ENCODE assay signal across 23 mouse cellular contexts in genomic region chr2:147830551-147830950, GRCm38 (mm10).
"Had no signal": no experiment of that assay in that cellular context is flagged by ENCODE, and none has a peak within 500 bp of the region (broad histone marks: within the 10 kb centered on the region; RNA-seq: fewer than 3 reads in every experiment).

No protein-coding gene starts in this region.

- H3K9ac ChIP-seq: limb, embryonic 12.5 days; limb, embryonic 15.5 days; liver, embryonic 14.5 days; lung, embryonic 15.5 days; midbrain, embryonic 12.5 days; midbrain, embryonic 15.5 days had no signal

- H3K9me3 ChIP-seq: limb, embryonic 12.5 days; limb, embryonic 15.5 days; lung, embryonic 15.5 days; megakaryocyte, embryonic 14.5 days; midbrain, embryonic 12.5 days; midbrain, embryonic 15.5 days had no signal

- H3K4me3 ChIP-seq: limb, embryonic 12.5 days; limb, embryonic 15.5 days; lung, embryonic 15.5 days; megakaryocyte, embryonic 14.5 days; midbrain, embryonic 12.5 days; midbrain, embryonic 15.5 days; myocyte had no signal

- H3K27ac ChIP-seq: kidney, postnatal 0 days; limb, embryonic 12.5 days; limb, embryonic 15.5 days; liver, embryonic 14.5 days; lung, embryonic 15.5 days; midbrain, embryonic 12.5 days; midbrain, embryonic 15.5 days; stomach, postnatal 0 days had no signal

- H3K4me2 ChIP-seq: limb, embryonic 12.5 days; limb, embryonic 15.5 days; lung, embryonic 15.5 days; midbrain, embryonic 12.5 days; midbrain, embryonic 15.5 days had no signal

- H3K4me1 ChIP-seq: limb, embryonic 12.5 days; limb, embryonic 15.5 days; lung, embryonic 15.5 days; megakaryocyte, embryonic 14.5 days; midbrain, embryonic 12.5 days; midbrain, embryonic 15.5 days had no signal

- H3K36me3 ChIP-seq: limb, embryonic 12.5 days; limb, embryonic 15.5 days; lung, embryonic 15.5 days; midbrain, embryonic 12.5 days; midbrain, embryonic 15.5 days had no signal

- H3K27me3 ChIP-seq: limb, embryonic 12.5 days; limb, embryonic 15.5 days; lung, embryonic 15.5 days; megakaryocyte, embryonic 14.5 days; midbrain, embryonic 12.5 days; midbrain, embryonic 15.5 days had no signal

- DNase-seq: kidney, adult 2 months; kidney, postnatal 4 days; left cerebral cortex, postnatal 4 days; lung, adult 18-20 months; lung, postnatal 10 days; lung, postnatal 36 days; right cerebral cortex, adult 18-20 months; right cerebral cortex, postnatal 14 days; right cerebral cortex, postnatal 4 days; thymus, adult 2 months; thymus, postnatal 14 days; thymus, postnatal 4 days had no signal

- ATAC-seq: intestine, postnatal 0 days; midbrain, embryonic 15.5 days had no signal
